Mouse (Mus musculus) cerebellum, adult 18-20 months (tissue): ENCODE results near the gene 4931409K22Rik.

ENCODE experiments used
- DNase-seq, 2 experiments: peaks; one replicate each; pipeline ENCODE4 v3.0.0; 2021

The 4931409K22Rik gene

GRCm38 (mm10) chr5:24495019-24495418, 61.6 kb downstream of the 4931409K22Rik start:
- DNase-seq = peak in 1 of 2 experiments; percentile 4
